Mouse (Mus musculus) intestine, embryonic 16.5 days (tissue): ENCODE measurements at regions not wholly inside any gene's neighbourhood (a gene's known extent, or its start where the extent isn't known, plus 50 kb on each side); places are given as distances from the start of the nearest gene placed in this dataset.

ENCODE experiments used
- ATAC-seq: fragments of 200-750 bp; cut with Nextera tagmentation; 2 replicates; pipeline ENCODE4 v1.8.0; 2017; ENCODE audit warnings: moderate TSS enrichment, moderate library complexity
- H3K27ac ChIP-seq: fragments of 300-500 bp; sonication (generic); 2 replicates; pipeline ENCODE4 v1.5.1; 2014; ENCODE audit warnings: mild to moderate bottlenecking, low read length
- H3K27me3 ChIP-seq: fragments of 300-500 bp; sonication (generic); replicated peaks from 2 replicates; pipeline ENCODE4 v1.6.1; 2014; ENCODE audit warnings: low read length, control low read depth, mixed read lengths; ENCODE audit not compliant: control insufficient read depth, insufficient read depth
- H3K36me3 ChIP-seq: fragments of 300-500 bp; sonication (generic); 2 replicates; pipeline ENCODE4 v1.6.1; 2014; ENCODE audit warnings: low read length, control low read depth; ENCODE audit not compliant: control insufficient read depth, insufficient read depth
- H3K4me1 ChIP-seq: fragments of 300-500 bp; sonication (generic); 2 replicates; pipeline ENCODE4 v1.6.1; 2014; ENCODE audit warnings: low read length, control low read depth, mixed read lengths; ENCODE audit not compliant: control insufficient read depth, insufficient read depth
- H3K4me2 ChIP-seq: fragments of 300-500 bp; sonication (generic); 2 replicates; pipeline ENCODE4 v1.6.1; 2014; ENCODE audit warnings: low read depth, low read length, control low read depth
- H3K4me3 ChIP-seq: fragments of 300-500 bp; sonication (generic); 2 replicates; pipeline ENCODE4 v1.5.1; 2014; ENCODE audit warnings: mild to moderate bottlenecking, low read length
- H3K9ac ChIP-seq: fragments of 300-500 bp; sonication (generic); 2 replicates; pipeline ENCODE4 v1.6.1; 2014; ENCODE audit warnings: low read depth, low read length
- H3K9me3 ChIP-seq: fragments of 300-500 bp; sonication (generic); 2 replicates; pipeline ENCODE4 v1.6.1; 2016; ENCODE audit warnings: low read length, control low read depth; ENCODE audit not compliant: control insufficient read depth
- WGBS: fragments of 180-500 bp; shearing (Covaris S2); extraction: QIAGEN DNeasy Blood & Tissue Kit; methylation state at CpG from one replicate; pipeline ENCODE4 v1.1.7; 2014; 5-methylcytosine and 5-hydroxymethylcytosine counted together

DNA sequence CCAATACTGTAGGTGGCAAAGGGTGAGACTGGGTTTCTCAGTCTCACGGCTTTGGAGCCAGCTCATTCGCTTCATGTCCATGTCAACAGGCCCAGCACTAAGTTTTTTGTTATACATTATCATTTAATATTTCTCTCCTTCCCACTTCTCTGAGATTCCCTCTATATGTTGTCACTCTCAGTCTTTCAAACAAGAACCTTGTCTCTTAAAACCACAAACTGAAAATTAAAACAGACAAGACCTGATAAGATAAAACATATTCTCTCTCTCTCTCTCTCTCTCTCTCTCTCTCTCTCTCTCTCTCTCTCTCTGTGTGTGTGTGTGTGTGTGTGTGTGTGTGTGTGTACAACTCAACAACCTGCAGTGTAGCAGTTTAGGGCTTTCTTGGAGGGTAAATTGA, 295.2 kb upstream of the Nrxn1 start:
- Histone ChIP-seq H3K27me3 (no peaks in the 10 kb centered on the region), H3K9me3 (no peaks in the 10 kb centered on the region), H3K27ac (no peak overlapping the region), H3K4me2 (no peak overlapping the region), H3K4me3 (no peak overlapping the region), H3K9ac (no peak overlapping the region), H3K36me3 (no peaks in the 10 kb centered on the region), H3K4me1 (no peaks in the 10 kb centered on the region)
- 91% methylated on average over 2 of the region's 2 CpGs for WGBS
- no peak for ATAC-seq

DNA sequence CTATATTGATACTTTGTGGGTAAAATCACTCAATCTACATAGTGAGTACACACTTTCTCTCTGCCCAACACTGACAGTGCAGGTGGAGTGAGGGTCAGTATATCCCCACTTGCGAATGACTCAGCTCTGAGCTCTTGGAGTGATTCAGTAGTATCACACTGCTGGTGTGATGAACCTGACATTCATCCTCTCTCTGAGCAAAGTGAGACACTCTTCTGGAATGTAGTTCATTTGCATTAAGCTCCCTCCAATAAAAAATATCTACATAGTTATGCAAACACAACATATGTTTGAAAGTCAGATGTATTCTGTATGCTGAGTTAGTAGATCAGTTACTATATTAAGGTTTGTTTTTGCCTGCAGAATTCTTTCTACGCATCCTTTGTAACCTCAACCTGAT, 293.1 kb upstream of the Nrxn1 start:
- H3K9me3 ChIP-seq, result no peaks in the 10 kb centered on the region
- H3K27ac ChIP-seq, result no peak overlapping the region
- no peaks in the 10 kb centered on the region for H3K4me1 ChIP-seq
- WGBS, result 76% methylated on average over 2 of the region's 2 CpGs
- no peaks in the 10 kb centered on the region for H3K27me3 ChIP-seq
- no peaks in the 10 kb centered on the region for H3K36me3 ChIP-seq
- no peak overlapping the region for H3K4me2 ChIP-seq
- H3K9ac ChIP-seq, result no peak overlapping the region
- H3K4me3 ChIP-seq, result no peak overlapping the region
- ATAC-seq, result no peak

DNA sequence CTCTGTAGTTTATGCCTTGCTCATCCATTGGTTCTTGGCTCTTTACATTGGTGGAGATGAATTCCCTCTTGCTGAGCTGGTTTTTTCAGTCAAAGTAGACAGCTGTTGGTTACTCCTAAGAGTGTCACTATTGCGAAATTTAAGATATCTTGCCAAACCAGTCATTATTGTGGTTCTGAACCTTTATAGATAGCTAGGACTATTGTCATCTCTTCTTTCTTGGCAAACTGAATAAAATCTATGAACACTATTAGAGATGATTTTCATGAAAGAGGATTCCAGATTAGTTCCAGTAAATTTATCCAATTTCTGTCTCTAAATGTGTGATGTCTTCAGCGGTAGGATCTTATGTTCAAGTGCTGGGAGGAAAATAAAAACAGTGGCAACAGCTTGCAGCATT, 275.3 kb upstream of the Nrxn1 start:
- Histone ChIP-seq H3K4me3 (no peak overlapping the region), H3K36me3 (no peaks in the 10 kb centered on the region), H3K9ac (no peak overlapping the region), H3K27me3 (no peaks in the 10 kb centered on the region), H3K9me3 (no peaks in the 10 kb centered on the region), H3K4me2 (no peak overlapping the region), H3K27ac (no peak overlapping the region), H3K4me1 (no peaks in the 10 kb centered on the region)
- no peak for ATAC-seq
- 86% methylated on average over 2 of the region's 2 CpGs for WGBS

DNA sequence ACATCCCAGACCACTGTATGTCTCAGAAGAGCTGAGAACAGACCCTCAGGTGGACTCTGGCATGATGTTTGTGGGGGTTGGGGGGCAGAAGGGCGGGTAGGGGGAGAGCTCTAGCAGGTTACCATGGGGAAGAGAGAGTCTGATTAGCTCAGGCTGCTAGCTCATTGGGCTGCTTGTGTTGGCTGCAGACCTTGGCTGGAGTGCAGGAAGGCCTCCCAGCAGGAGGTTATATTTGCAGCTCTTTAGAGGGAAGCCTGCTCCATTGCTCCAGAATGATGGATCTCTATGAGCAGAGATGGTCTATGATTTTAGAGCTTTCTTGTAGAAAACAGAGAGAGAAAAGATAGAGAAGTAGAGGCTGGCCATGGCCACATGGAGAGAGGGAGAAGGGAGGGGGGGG, 268.4 kb upstream of the Nrxn1 start:
- Histone ChIP-seq H3K4me2 (no peak overlapping the region), H3K4me3 (no peak overlapping the region), H3K36me3 (no peaks in the 10 kb centered on the region), H3K27ac (no peak overlapping the region), H3K4me1 (no peaks in the 10 kb centered on the region), H3K27me3 (no peaks in the 10 kb centered on the region), H3K9ac (no peak overlapping the region), H3K9me3 (no peaks in the 10 kb centered on the region)
- WGBS, result 73% methylated on average over 1 of the region's 1 CpGs
- ATAC-seq, result no peak

DNA sequence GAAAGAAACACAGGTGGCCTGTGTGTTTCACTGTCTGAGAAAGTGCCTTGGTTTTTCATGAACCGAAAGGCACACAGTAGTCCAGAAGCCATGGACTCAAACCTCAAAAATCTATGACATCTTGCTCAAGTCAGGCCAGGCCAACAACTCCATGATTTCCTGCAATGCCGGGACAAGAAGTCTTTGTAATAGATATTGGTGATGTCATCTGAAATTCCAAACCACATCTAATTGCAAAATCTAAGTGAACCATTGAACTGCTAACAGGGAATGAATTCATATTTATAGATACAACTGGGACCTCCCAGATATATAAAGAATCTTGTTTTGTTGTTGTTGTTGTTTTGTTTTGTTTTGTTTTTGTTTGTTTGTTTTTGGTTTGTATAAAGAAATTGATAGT, 259.2 kb upstream of the Nrxn1 start:
- no peak overlapping the region for H3K27ac ChIP-seq
- no peaks in the 10 kb centered on the region for H3K4me1 ChIP-seq
- H3K4me3 ChIP-seq, result no peak overlapping the region
- no peaks in the 10 kb centered on the region for H3K27me3 ChIP-seq
- WGBS, result 78% methylated on average over 2 of the region's 2 CpGs
- H3K9me3 ChIP-seq, result no peaks in the 10 kb centered on the region
- H3K4me2 ChIP-seq, result no peak overlapping the region
- no peak overlapping the region for H3K9ac ChIP-seq
- H3K36me3 ChIP-seq, result no peaks in the 10 kb centered on the region
- ATAC-seq, result no peak

DNA sequence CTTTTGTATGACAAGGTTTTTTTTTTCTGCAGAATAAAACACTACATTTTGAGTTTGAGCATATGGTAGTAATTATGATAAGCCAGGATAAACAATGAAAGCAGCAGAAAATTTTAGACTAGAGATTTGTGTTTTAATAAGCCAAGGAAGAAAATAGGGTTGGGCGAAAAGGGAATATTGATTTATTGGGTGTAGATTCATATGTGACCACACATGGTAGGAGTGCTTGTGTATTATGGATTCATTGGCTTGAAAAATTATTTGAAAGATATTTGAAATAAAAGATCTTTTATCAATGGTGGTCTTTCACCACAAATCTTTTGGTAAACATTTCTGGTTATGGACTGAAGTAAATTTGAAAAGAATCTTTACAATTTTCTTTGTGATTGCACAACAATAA, 244.0 kb upstream of the Nrxn1 start:
- Histone ChIP-seq H3K9ac (no peak overlapping the region), H3K4me1 (no peaks in the 10 kb centered on the region), H3K36me3 (no peaks in the 10 kb centered on the region), H3K4me3 (no peak overlapping the region), H3K9me3 (no peaks in the 10 kb centered on the region), H3K27me3 (no peaks in the 10 kb centered on the region), H3K4me2 (no peak overlapping the region), H3K27ac (no peak overlapping the region)
- 87% methylated on average over 1 of the region's 1 CpGs for WGBS
- ATAC-seq, result no peak

DNA sequence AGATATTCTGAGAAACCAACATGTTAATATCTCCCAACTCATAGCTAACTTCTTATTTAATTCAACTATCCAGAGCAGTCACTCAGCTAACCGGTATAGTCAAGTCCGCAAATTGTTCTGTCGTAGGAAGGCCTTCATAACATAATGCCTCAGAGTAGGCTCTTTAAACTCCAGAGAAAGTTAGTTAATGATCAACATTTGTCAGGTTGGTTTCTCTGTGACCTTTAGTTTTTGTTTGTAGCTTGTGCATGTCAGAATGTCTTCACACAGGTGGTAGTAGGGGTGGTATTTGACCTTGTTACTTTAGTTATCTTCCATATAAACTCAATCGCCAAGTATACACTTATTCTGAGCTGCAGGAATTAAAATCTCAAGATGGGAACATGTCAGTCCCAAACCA, 240.9 kb upstream of the Nrxn1 start:
- no peaks in the 10 kb centered on the region for H3K4me1 ChIP-seq
- no peak for ATAC-seq
- WGBS, result 77% methylated on average over 4 of the region's 4 CpGs
- no peaks in the 10 kb centered on the region for H3K36me3 ChIP-seq
- no peak overlapping the region for H3K27ac ChIP-seq
- no peak overlapping the region for H3K4me3 ChIP-seq
- no peak overlapping the region for H3K9ac ChIP-seq
- H3K9me3 ChIP-seq, result no peaks in the 10 kb centered on the region
- no peak overlapping the region for H3K4me2 ChIP-seq
- H3K27me3 ChIP-seq, result no peaks in the 10 kb centered on the region

DNA sequence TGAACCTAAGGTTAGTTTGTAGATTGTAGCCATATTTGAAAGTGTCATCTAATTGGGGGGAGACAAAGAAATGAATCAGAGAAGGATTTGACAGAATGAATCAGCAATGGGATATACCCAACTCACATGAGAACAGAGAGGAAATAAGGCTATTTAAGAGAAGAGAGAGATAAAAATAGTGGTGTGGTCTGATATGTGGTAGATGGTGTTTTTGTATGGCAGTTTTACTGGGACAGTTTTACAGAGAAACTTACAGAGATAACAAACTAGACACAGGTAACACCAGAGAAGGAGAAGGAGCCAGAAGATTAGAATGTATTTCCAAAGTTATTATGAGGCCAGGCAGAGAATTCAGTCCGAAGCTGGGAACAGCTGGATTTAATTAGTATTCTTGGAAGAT, 240.3 kb upstream of the Nrxn1 start:
- no peaks in the 10 kb centered on the region for H3K9me3 ChIP-seq
- no peak overlapping the region for H3K4me2 ChIP-seq
- H3K27me3 ChIP-seq, result no peaks in the 10 kb centered on the region
- H3K4me1 ChIP-seq, result no peaks in the 10 kb centered on the region
- no peak for ATAC-seq
- 80% methylated on average over 1 of the region's 1 CpGs for WGBS
- no peak overlapping the region for H3K4me3 ChIP-seq
- H3K36me3 ChIP-seq, result no peaks in the 10 kb centered on the region
- H3K9ac ChIP-seq, result no peak overlapping the region
- no peak overlapping the region for H3K27ac ChIP-seq

DNA sequence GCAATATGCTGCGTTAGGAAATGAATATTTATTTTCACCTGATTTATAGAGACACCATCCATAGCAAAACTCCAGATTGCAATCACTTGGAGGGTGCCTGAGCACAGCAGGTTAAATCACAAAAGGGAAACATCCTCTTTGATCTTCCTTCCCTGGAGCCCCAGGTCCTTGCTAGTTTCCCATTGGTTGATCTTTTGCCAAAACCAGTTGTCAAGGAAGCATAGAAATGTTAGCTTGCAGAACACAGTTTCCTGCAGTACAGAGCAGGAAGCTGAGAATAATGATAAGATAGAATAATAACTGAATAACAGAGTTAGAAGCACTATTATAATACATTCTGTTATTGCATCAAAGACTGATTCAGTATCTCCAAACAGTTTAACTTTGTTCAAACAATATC, 231.5 kb upstream of the Nrxn1 start:
- Histone ChIP-seq H3K9me3 (no peaks in the 10 kb centered on the region), H3K4me2 (no peak overlapping the region), H3K9ac (no peak overlapping the region), H3K36me3 (no peaks in the 10 kb centered on the region), H3K27ac (no peak overlapping the region), H3K4me1 (no peaks in the 10 kb centered on the region), H3K27me3 (no peaks in the 10 kb centered on the region), H3K4me3 (no peak overlapping the region)
- WGBS, result 58% methylated on average over 1 of the region's 1 CpGs
- ATAC-seq, result no peak

DNA sequence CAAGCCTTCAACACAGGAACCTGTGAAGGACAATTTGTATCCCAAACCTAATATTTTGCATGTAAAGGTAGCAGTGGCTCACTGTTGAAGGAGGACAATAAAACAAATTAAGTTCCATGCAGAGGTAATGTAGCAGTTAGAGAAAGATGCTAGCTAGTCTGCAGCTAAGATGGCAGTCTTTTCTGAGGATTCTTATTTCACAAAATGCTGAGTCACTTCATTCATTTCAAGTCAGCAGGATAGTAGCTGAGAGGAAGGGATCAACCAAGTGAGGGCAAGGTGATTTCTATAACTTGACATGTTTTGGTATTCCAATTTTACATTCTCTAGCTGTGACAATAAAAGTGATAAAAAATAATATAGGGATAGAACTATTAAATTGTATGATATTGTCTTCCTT, 194.0 kb upstream of the Nrxn1 start:
- H3K27ac ChIP-seq, result no peak overlapping the region
- no peaks in the 10 kb centered on the region for H3K4me1 ChIP-seq
- no peaks in the 10 kb centered on the region for H3K27me3 ChIP-seq
- no peak for ATAC-seq
- H3K9ac ChIP-seq, result no peak overlapping the region
- no peaks in the 10 kb centered on the region for H3K9me3 ChIP-seq
- H3K4me2 ChIP-seq, result no peak overlapping the region
- no peak overlapping the region for H3K4me3 ChIP-seq
- H3K36me3 ChIP-seq, result no peaks in the 10 kb centered on the region
